Mouse (Mus musculus) erythroblast, embryonic 14.5 days (primary cell): Measurements from ENCODE around the gene Tomt.

Experiments
- GATA1 ChIP-seq: IDR thresholded peaks from 2 replicates; pipeline ENCODE4 v1.6.1; 2012; ENCODE audit warnings: low read length, inconsistent platforms, mixed read lengths
- TAL1 ChIP-seq: IDR thresholded peaks from 3 replicates; pipeline ENCODE4 v1.6.1; 2012; ENCODE audit warnings: low read length, inconsistent platforms, mixed read lengths

GRCm38 (mm10) chr7:101886274-101886673 is 19.9 kb downstream of the Tomt start:
- TF ChIP-seq GATA1 (no peak), TAL1 (no peak)
